8 mouse cellular contexts compared by ENCODE assay signal in genomic region chr16:96341269-96341668, GRCm38 (mm10).
A peak's percentile ranks its signal among the peaks of the same experiment; 100 is the strongest.
DNase-seq lines count a peak whose midpoint lies in the region; ATAC-seq and TF ChIP-seq lines count a peak whose summit lies in the region.

No protein-coding gene starts in this region.

- H3K4me1 ChIP-seq in liver, embryonic 11.5 days (replicated peaks; ENCODE audit: control insufficient read depth, insufficient read depth, low read length): no peaks in the 10 kb centered on the region
- no peaks in the 10 kb centered on the region for H3K4me1 ChIP-seq in lung, embryonic 14.5 days (ENCODE audit: insufficient read depth)
- H3K4me1 ChIP-seq in stomach, postnatal 0 days (replicated peaks; ENCODE audit: control insufficient read depth, insufficient read depth): no peaks in the 10 kb centered on the region

- no peak for ATAC-seq in liver, embryonic 11.5 days (replicated peaks; ENCODE audit: low FRiP score)
- no peak for ATAC-seq in lung, embryonic 14.5 days (ENCODE audit: insufficient read depth)
- ATAC-seq in stomach, postnatal 0 days (ENCODE audit: low FRiP score, low TSS enrichment): no peak

- 12% methylated on average over 5 of the region's 5 CpGs for WGBS in liver, embryonic 11.5 days
- 9% methylated on average over 5 of the region's 5 CpGs for WGBS in lung, embryonic 14.5 days
- WGBS in stomach, postnatal 0 days: 7% methylated on average over 5 of the region's 5 CpGs

- H3K4me2 ChIP-seq in liver, embryonic 11.5 days: no peak overlapping the region
- H3K4me2 ChIP-seq in lung, embryonic 14.5 days: no peak overlapping the region
- no peak overlapping the region for H3K4me2 ChIP-seq in stomach, postnatal 0 days (replicated peaks; ENCODE audit: low read depth)

- H3K27ac ChIP-seq in liver, embryonic 11.5 days (ENCODE audit: low read depth, low read length): no peak overlapping the region
- H3K27ac ChIP-seq in lung, embryonic 14.5 days (ENCODE audit: low read depth): no peak overlapping the region
- H3K27ac ChIP-seq in stomach, postnatal 0 days (replicated peaks): no peak overlapping the region

- peak; percentile 21 for DNase-seq in cerebellum, adult 11-12 months
- DNase-seq in cerebellum, adult 9-11 months: no peak
- peak; percentile 34 for DNase-seq in liver
- DNase-seq in liver, embryonic 11.5 days (ENCODE audit: low spot score): no peak
- DNase-seq in adrenal gland, postnatal 14 days: peak; percentile 57
- DNase-seq in frontal cortex, postnatal 36 days (ENCODE audit: low spot score in 2 of 2): peak; percentile 55 to 62
- DNase-seq in lung, embryonic 14.5 days: peak; percentile 77
- peak; percentile 60 for DNase-seq in stomach, postnatal 0 days (ENCODE audit: low spot score)

- TF ChIP-seq EP300 in stomach, postnatal 0 days (optimal IDR thresholded peaks at IDR 0.05): no peak

- peak; percentile 81 for TF ChIP-seq CTCF in lung, embryonic 14.5 days (IDR thresholded peaks at IDR 0.05; ENCODE audit: low read depth)
- peak; percentile 87 for TF ChIP-seq CTCF in stomach, postnatal 0 days (IDR thresholded peaks at IDR 0.05; ENCODE audit: low read depth)

- H3K36me3 ChIP-seq in liver, embryonic 11.5 days (ENCODE audit: control insufficient read depth, insufficient read depth, low read length): no peaks in the 10 kb centered on the region
- H3K36me3 ChIP-seq in lung, embryonic 14.5 days (ENCODE audit: insufficient read depth): no peaks in the 10 kb centered on the region
- H3K36me3 ChIP-seq in stomach, postnatal 0 days (ENCODE audit: control insufficient read depth, insufficient read depth, low read length): no peaks in the 10 kb centered on the region

- no peak overlapping the region for H3K9ac ChIP-seq in liver, embryonic 11.5 days (ENCODE audit: low read depth, low read length)
- no peak overlapping the region for H3K9ac ChIP-seq in lung, embryonic 14.5 days
- no peak overlapping the region for H3K9ac ChIP-seq in stomach, postnatal 0 days (ENCODE audit: low read length)

- H3K4me3 ChIP-seq in liver, embryonic 11.5 days (ENCODE audit: low read depth, low read length): no peak overlapping the region
- H3K4me3 ChIP-seq in lung, embryonic 14.5 days (ENCODE audit: low read depth, low read length): no peak overlapping the region
- no peak overlapping the region for H3K4me3 ChIP-seq in stomach, postnatal 0 days (ENCODE audit: low read depth, low read length)

- H3K9me3 ChIP-seq in liver, embryonic 11.5 days (ENCODE audit: control insufficient read depth, low read length): no peaks in the 10 kb centered on the region
- no peaks in the 10 kb centered on the region for H3K9me3 ChIP-seq in lung, embryonic 14.5 days (ENCODE audit: low read depth, low read length)
- no peaks in the 10 kb centered on the region for H3K9me3 ChIP-seq in stomach, postnatal 0 days (ENCODE audit: control insufficient read depth, low read length)

- H3K27me3 ChIP-seq in liver, embryonic 11.5 days (replicated peaks; ENCODE audit: control insufficient read depth, insufficient read depth, low read length): no peaks in the 10 kb centered on the region
- H3K27me3 ChIP-seq in lung, embryonic 14.5 days (ENCODE audit: insufficient read depth, low read length): no peaks in the 10 kb centered on the region
- no peaks in the 10 kb centered on the region for H3K27me3 ChIP-seq in stomach, postnatal 0 days (ENCODE audit: control insufficient read depth, insufficient read depth, low read length)

Comparison
In these comparisons a context has a peak if more than half of its experiments do, and no peak if none do; other contexts are left out.
1. DNase-seq: peak in cerebellum, adult 11-12 months (single experiment), liver (single experiment), adrenal gland, postnatal 14 days (single experiment), frontal cortex, postnatal 36 days (2 of 2), lung, embryonic 14.5 days (single experiment) and stomach, postnatal 0 days (single experiment); none in cerebellum, adult 9-11 months (single experiment) and liver, embryonic 11.5 days (single experiment).